Mouse (Mus musculus) kidney, postnatal 14 days (tissue): ENCODE data around the gene Il6st.
A peak's percentile ranks its signal among the peaks of the same experiment; 100 is the strongest.

ENCODE experiments used
- DNase-seq: peaks from one replicate; pipeline ENCODE4 v3.0.0; 2022; ENCODE audit warnings: mixed read lengths

Il6st gene

DNA sequence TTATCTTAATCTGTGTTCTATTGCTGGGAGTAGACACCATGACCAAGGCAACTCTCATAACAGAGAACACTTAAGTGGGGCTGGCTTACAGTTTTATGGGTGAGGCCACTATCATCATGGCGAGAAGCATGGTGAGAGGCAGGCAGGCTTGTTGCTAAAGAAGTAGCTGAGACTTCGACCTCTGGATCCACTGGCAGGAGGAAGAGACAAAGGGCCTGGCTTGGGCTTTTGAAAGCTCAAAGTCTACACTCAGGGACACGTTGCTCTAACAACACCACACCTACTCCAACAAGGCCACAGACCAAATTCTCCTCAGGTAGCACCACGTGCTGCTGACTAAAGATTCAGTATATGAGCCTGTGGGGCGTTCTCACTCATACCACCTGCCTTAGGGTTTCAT lies 22.4 kb downstream of the Il6st start:
- DNase-seq: no peak

DNA sequence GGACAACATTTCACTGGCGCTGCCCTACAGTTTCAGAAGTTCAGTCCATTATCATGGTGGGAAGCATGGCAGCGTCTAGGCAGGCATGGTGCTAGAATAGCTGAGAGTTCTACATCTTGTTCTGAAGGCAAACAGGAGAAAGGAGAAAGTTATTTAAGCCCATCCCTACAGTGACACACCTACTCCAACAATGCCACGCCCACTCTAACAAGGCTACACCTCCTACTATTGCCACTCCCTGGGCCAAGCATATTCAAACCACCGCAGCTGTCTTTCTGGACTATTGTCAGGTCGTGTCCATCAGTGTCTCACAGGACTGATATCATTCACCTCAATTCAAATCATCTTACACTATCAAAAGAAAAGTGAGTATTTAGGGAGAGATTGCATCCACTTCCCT lies 22.8 kb downstream of the Il6st start:
- no peak for DNase-seq

DNA sequence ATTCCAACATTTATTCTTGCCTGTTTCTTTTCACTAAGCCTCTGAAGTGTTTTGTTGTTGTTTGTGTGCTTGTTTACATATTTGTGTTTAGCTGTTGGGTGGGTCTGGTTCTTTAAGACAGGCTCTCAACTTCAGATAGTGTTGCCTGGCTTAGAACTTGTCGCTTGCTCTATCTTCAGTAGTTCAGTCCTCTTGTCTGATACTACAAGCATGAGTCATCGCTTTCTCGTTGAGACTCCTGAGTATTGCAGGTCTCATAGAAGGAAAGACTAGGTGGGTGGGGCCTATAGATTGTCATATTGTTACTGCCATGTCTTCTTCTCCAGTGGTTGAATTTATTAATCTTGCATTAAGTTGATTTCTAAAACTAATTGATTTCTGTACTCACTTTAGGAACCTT lies 26.2 kb downstream of the Il6st start:
- no peak for DNase-seq

DNA sequence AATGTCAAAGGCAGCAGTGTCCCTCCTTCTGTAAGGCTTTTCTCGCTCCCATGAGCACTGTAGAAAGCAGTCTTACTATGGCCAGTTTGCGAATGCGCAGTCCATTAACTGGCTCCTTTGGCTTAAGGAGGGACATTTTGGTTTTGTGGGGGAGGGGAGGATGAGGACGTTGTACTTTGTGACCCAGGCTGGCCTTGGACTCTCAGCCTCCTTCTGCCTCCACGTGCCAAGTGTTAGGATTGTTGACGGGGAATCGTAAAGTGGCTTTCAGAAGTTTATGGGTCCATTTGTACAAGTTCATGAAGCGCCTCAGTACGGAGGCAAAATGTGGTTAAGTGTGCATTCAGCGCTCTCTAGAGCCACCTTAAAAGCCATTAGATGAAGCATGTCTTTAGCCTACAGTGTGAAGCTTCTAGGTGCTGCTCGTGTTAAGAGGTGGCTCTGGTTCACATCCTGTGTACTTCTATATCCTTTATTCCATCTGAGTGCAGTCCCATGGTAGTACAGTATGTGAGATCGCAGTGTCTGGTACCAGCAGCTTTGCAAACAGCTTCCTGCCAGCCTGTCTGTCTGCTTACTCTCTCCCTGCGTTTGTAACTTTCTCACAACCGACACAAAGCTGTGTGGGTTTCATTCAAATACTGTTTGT lies 27.9 kb downstream of the Il6st start:
- no peak for DNase-seq

DNA sequence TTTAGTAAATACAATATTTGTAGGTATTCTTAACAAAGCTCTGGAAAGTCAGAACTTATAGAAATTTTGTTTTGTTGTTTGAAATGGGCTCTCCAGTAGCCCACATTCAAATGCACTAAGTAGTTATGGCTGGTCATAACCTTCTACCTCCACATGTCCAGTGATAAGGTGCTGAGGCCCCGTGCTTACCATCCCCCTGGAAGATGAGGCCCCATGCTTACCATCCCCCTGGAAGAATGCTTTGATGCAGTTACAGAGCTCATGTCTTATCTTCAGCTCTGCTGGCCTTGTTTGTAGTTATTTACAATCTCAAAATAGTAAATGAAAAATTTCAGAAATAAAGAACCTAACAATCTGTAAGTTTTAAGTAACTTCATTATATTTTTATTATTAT lies 28.4 kb downstream of the Il6st start:
- DNase-seq: no peak

DNA sequence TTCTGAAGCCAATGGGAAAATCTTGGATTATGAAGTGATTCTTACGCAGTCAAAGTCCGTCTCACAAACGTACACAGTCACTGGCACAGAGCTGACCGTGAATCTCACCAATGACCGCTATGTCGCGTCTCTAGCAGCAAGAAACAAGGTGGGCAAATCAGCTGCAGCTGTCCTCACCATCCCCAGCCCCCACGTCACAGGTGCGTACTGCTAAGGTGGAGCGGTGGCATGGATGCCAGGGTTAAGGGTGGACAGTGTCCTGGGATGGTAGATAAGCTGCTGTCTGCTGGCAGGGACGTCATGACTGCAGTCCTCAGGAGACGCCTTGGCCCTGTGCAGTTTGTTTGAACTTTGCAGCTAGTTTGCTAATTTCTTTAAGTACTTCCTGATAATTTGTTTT lies 30.7 kb downstream of the Il6st start:
- no peak for DNase-seq

DNA sequence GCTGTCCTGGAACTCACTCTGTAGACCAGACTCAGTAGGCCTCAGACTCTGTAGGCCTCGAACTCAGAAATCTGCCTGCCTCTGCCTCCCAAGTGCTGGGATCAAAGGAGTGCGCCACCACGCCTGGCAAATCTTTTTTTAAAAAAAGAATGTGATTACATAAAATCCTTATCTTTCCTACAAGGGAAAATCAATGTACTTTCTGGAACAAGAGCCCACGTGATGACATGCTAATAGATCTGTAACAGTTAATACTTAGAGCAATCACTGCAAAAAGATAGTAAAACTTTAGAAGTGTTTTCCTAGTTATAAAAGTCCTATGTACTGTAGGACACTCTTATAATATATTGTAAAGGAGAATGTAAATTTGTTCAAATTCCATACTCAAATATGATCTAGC lies 36.2 kb downstream of the Il6st start:
- DNase-seq: no peak

DNA sequence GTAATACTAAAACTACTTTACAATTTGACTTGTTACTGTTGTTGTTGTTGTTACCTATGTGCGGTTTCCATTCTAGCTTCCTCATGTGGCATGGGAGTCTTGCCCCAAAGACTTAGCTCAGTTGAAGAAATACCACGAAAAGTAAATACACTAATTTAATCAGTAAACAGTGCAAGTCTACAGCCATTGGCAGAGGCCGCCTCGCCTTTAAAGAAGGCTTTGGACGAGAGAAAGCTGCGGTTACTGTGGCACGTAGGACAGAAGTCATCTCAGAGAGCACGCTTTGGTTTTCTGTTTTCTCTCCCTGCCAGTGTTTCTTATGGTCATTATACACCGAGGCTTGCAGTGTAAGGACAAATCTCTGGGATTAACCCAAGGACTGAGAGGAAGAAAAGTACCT lies 36.6 kb downstream of the Il6st start:
- DNase-seq: no peak

DNA sequence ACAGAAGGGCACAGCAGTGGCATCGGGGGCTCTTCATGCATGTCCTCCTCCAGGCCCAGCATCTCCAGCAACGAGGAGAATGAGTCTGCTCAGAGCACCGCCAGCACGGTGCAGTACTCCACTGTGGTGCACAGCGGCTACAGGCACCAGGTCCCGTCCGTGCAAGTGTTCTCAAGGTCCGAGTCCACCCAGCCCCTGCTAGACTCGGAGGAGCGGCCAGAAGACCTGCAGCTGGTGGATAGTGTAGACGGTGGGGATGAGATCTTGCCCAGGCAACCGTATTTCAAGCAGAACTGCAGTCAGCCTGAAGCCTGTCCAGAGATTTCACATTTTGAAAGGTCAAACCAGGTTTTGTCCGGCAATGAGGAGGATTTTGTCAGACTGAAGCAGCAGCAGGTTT lies 40.0 kb downstream of the Il6st start:
- no peak for DNase-seq

DNA sequence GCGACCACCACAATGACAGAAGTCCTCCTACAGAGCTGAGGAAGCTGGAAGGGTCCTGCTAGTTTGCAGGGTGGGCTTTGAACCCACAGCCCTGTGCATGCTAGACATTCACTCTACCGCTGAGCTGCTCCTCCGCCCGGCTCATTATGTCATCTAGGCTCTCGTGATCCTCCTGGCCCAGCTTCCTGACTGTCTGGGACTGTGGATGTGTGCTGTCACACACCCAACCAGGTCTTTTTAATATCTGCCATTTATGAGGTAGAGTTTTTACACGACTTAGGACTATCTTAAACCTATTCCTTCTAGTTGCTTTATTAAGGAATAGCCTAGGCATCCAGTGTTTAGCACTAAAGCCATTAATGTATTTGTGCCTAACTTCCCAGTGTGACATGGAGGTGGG lies 41.6 kb downstream of the Il6st start:
- DNase-seq: no peak

DNA sequence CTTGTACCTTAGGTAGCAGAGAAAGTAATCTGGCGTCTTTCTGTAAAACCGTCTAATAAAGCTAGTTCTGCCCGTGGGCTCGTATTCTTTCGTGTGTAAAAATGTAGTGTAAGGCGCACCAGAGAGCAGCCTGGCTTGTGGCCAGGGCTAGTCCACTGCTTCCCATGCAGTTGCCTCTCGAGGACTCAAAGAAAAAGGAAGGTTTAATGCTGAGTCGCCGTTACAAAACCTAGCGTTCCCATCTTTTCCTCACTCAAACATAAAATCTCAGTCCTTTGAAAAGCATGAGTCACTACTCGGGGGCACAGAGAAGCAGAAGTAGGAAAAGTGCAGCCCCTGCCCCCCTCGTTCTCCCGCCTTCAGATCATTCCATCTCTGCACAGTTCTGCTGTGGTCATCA lies 42.9 kb downstream of the Il6st start:
- peak; percentile 33 for DNase-seq

DNA sequence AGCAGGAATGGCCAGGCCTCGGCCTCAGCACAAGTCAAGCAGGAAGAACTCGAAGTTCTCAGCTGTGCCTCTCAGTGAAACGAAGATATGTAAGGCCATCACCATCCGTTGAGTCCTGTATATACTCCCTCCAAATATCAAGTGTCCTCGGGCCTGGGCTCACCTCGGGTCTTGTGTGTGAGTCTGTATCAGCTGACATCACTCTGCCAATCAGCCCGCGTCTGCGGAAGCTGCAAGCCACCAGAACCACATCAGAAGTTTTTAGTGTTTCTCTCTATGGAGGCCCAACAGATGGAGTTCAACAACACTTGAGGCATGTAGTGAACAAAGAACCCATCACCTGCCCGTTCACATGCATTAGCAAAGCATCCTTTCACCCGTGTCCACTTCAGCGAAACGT lies 43.8 kb downstream of the Il6st start:
- DNase-seq: no peak

DNA sequence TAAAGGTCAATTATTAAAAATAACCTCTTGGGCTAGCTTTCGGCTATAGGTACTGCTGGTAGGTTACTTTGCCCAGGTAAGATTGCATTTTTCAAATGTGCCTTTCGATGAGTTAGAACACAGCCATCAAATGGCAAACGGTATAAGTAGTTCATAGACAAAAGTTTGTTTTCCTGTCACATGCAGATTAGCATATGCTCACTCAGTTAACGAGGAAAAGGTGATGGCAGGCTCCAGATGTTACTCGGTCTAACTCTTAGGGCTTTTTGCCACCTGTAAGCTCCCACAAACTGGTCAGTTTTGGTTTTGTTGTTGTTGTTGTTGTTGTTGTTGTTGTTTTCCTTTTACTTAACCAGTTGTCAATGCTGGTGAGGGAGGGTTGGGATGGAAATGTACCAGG lies 44.6 kb downstream of the Il6st start:
- no peak for DNase-seq

DNA sequence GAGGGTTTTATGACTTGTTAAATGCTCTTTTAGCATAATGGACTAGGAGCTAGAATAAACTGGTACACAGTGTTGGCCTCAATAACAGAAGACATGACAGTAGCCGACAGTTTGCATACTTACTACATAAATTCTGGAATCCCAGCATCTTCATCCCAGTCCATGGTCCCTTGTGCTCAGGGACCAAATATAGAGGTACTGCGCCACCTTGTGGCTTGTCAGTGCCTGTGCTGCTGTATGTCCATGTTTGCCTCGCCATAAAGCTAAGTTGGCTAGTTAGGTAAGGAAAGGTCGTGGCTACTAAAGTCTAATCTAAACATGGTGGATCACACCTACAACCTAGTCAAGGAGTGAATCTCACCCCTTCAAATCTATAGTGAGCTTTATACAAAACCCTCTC lies 45.6 kb downstream of the Il6st start:
- peak; percentile 71 for DNase-seq

DNA sequence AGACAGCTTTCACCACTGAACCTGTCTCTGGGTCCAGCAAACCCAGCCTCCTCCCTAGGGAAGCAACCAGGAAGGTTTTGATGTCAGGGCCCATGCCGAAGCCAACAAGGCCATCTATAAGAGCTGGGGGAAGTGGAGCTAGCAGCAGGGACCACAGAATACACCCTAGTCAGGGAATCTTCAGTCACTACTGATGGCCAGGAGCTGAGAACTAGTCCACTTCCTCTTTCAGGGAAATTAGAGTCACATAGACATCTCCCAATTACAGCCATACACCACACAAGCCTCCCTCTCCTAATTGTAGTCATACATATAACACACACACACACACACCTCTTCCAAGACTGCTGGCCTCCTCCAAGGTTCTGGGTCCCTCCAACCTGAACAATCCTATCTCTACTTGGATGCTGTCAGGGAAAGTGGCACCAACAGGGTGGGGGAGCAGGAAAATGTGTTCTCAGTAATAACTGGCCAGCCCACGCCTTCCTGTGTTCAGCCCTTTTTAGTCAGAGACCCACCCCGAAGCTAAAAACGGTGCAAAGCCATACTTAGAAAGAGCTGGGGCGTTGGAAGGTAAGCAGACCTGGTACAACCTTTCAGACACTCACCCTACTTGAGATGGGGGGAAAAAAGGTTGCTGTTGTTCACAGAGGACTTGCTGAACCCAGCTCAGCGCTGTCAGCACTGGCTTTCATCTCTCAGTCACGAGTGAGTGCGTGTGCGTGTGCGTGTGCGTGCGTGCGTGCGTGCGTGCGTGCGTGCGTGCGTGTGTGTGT lies 46.8 kb downstream of the Il6st start:
- DNase-seq: no peak

DNA sequence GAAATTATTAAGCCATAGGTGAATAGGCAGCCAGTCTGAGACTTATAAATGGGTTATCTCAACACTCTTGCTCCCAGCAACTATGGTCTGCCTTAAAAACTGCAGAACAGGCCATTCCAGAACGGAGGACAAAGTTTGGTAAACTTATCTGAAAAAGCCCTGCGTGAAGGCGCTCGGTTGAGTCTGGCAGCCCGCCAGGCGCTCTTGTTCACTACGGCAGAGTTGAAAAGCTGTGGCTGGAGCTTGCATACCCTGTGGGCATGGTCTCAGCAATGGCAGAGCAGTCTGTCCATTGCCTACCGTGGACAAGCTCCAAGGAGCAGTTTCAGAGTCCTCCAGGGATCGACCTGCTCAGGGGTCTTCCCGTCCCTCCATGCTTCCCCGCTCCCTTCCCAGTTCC lies 47.4 kb downstream of the Il6st start:
- DNase-seq: peak; percentile 44

DNA sequence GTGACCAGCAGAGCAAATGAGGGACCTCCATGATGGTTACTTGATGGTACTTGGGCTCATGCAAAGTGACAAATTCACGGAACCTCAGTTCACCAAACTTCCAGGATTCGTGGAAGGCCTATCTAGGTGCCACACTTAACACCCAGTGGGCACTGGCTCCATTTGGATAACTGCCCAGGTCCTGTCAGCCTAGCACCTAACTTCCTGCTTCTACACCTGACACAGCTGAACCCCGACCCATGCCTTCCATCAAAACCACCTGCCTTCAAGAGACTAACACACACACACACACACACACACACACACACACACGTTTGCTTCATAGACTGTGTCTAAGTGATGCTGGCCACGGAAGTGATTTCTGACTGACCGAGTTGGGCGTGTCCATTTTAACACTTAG lies 47.9 kb downstream of the Il6st start:
- DNase-seq: no peak

DNA sequence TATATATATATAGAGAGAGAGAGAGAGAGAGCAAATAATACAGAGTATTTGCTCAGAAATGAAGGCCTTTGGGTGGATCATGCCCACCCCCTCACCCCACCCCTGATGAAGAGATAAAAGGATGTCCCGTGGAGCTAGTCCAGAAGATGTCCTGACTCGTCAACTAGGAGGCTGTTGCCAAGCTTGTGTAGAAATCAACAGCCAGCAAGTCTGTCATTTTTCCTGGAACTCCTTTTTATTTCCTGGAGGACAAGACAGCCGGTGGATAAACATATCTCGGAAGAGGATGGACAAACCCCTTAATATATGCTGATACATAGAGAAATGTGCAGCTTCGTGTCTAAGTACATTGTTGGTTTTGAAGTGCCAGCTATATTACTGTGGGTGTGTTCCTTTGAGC lies 49.0 kb downstream of the Il6st start:
- DNase-seq: no peak

DNA sequence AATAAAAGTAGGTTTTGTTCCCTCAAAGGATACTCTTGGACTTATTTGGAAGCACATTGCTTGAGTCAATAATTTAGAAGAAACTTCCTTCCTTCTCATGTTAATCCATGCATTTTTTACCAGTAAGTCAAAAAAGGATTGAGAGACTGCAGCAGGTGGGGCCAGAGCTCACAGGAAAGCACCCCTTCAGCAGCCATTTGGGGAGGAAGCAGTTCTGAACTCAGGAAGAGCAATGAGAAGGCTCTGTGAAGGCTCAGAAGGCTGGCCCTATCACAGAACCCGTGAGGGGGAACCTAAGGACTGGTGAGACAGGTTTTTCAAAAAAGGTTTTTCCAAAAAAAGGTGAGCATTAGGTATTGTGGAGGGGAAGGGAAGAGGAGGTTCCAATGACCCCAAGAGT lies 50.7 kb downstream of the Il6st start:
- no peak for DNase-seq

DNA sequence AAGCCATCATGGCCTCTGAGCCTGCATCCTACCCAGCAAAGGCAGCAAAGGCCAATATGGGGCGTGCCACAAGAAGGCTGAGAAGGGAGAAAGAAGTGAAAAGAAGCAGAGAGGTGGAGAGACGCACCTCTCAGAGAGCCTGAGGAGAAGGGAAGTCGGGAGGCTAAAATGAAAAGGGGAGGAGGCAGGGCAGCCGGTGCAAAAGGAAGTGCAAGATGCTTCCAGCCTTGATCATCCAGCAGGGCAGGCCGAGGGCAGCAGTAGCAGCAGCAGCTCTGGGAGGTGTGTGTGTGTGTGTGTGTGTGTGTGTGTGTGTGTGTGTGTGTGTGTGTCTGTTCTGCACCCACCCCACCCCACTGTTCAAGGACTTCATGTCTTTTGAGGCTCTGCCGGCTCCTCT lies 58.4 kb downstream of the Il6st start:
- DNase-seq: no peak

DNA sequence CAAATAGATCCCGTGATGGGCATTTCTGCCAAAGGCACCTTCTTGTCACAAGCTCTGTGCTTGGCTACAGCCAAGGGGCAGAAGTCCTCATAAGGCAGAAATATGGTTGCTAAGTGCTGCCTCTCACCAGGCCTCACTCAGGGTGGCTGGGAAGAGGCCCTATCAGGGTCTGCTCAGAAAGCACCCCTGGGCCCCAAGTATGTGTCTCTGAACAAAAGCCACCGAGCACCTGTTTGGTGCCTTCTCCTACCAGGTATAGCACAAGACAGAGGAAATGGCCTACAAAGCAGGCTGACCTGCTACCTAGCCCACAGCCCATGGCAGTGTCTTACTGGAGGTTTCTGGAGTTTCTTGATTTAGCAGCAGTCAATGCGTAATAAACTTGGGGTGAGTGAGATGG lies 59.0 kb downstream of the Il6st start:
- DNase-seq: no peak

DNA sequence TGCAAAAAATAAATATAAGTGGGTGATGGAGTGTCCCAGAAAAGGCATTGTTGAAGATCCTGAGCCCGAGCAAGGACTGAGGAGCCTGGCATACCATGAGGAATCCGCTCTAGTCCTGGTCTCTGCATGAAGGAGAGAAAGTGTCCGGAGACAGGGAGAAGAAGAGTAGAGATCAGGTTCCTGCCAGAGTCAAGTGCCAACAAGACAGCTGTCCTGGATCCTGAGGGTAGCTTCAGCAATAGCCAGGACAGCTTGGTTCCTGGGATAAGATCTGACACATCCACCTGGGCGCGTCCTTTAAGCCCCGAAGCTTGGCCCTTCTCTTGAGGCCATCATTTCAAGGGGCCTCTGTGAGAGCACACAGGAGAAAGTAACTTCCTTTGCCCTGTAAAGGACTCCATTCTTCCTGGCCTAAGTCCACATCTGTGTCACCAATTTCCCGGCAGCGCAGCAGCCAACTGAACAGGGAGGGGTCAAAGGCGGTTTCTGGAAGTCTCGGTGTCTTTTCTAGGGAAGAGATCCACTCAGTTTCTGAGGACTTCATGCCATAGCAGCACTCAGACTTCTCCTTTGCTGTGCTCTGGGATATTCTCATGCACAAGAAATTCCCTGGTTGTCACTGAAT lies 59.6 kb downstream of the Il6st start:
- DNase-seq: no peak

DNA sequence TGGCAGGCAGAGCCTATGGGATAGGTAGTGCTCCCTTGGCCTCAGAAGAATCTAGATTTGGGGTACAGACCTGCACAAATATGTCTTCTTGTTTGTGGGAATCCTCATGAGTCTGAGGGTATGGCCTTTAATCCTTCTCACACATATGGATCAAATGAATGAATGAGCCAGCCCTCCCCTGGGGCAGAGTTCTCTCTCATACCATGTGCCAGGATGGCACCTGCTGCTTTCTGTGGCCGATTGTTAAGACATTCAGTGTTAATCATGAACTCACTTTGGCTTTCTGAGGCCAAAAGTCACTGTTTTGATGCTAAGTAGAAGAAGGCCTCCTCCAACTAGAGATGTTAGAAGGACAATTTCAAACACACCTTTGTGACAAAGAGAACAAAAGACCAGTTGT lies 63.3 kb downstream of the Il6st start:
- DNase-seq: peak; percentile 59

DNA sequence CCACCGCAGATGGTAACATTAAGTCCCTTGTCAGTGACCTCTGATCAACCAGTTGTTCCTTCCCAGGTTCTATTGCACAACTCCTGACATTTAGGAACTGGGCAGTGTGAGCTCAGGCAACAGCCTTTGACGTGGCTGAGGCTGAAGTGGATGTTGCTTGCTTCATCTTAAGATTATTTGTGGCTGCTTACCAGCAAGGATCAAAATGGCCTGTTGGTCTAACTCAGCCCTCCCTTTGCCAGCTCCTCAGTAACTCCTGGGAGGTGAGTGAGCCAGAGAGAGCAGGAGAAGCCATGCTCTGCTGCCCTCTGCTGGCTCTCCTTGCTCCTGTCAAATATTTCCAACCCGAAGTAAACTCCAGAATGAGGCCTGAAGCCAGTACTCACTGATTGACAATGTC lies 66.0 kb downstream of the Il6st start:
- DNase-seq: peak; percentile 85

DNA sequence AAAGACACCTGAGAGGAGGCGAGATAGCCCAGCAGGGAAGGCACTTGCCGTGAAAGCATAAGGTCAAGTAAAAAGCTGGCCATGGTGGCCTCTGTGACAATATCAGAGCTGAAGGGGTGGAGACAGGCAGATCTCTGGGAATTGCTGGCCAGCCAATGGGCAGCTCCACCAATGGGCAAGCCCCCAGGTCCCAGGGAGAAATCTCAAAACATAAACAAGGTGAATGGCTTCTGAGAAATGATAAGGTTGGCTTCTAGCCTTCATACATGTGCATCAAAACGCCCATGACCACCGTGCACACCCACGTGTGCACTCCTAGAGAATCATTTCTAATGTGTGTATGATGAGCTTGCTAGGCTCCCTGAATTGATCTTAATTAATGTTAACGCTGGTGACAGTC lies 68.4 kb downstream of the Il6st start:
- no peak for DNase-seq
